Mouse (Mus musculus): ENCODE results near the gene Fkbp1a.

The Fkbp1a gene

DNA sequence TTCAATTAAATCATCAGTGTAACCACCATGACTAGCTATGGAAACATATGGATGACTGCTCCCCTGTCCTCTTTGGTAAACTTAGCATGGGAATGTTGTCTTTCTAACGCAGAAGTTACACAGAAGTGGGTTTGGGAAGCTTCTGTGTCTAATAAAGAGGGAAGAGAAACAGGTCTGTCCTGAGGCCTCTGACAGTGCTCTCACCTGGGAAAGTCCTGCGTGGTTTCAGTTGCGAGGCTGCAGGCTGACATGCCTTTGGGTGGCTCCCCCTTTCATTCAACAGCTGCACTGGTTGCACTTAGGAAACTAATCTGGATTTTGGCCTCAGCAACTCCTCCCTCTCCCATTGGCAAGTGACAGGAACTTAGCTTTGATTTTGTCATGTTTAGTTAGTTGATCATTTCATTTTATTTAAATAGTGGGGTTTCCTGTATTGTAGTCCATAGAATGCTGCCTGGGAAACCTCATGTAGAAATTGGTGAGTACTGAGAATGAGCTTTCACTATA is 7.4 kb downstream of the Fkbp1a start:
- DNase-seq = no peak

DNA sequence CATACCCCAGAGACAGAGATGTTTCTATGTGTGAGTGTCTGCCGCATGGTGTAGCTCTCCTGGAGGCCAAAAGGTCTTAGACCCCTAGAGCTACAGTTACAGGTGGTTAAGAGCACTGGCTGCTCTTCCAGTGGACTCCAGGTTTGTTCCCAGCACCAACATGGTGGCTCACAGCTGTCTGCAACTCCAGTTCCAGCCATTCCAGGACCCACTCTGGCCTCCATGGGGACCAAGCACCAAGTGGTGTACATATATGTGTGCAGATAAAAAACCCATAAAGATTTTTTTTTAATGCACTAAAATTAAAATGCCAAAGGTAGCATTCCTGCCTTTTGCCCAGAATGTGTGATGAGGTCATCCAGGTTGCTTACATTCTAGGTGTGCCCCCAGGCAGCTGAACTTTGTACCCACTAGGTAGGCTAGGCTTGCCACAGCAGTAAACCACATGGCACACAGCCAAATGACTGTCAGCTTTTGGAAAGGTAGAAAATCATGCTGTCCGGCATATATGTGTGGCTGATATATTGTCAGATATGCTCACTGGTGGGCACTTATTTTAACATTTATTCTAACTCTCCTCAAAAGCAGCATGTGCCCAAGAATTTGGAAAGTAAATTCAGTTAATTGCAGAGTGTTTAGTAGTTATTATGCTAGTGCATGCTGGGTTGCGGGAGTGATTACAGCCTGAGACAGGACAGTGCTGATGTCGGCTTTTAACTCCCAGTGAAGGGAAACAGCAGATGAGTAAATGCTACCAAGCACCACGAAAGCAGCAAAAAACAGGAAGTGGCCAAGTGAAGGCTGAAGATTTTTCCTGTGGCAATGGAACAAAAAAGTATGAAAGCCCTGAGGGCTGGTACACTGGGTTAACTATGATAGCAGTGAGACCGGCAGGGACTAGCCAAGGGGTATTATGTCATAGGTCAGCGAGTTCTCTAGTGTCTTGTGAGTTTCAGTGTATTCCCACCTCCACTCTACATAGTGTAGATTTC is 20.9 kb downstream of the Fkbp1a start:
- DNase-seq = peak; percentile 77 to 80

DNA sequence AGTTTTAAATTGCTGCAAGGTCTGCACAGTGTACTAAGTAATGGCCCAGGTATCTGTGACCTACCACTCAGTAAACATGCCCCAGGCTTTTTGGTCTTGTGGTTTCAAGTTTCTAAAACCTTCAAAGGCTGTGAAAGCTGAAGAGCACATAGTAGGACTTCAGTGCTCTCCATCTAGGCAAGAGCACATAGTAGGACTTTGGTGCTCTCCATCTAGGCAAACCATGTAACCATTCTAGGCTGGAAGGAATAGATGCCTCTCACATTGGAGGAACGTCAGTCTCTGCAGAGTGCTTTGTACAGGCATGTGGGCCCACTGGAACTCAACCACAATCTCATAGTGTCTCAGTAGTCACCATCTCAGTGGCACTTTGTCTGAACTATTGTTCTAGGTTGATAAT is 21.7 kb downstream of the Fkbp1a start:
- no peak for DNase-seq

DNA sequence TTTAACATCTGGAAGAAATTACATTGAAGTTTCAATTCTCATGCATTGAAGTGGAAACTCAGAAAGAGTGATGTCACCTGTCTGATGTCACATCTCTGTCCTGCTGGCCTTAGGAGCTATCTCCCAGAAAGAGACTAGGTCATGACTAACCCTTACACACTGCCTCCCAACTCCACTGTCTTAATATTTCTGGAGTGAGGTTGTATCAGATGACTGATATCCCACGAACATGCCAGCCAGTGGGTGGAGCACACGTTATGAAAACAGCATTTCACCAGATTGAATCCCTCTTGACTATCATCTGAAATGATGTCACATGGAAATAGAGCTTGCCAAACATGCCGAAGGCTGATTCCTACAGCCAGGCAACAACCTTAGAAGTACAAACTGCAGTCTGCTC is 22.7 kb downstream of the Fkbp1a start:
- no peak for DNase-seq

DNA sequence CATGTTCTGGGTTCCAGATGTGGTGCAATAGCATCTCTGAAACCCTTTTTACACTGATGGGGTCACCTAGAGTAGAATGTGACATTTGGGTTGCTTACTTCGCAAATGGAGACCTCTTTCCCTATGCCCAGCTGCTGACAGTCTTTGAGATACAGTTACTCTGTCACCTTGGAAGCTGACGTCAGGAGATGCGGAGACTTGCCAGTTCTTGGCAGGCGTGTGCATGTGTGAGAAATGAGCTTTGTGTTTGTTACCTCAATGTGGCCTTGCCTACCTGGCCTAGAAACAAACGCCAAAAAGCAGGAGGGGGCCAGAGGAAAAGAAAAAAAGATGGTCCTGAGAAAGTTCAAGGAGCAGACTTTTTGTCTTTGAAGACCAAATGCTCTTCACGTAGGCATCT is 24.6 kb downstream of the Fkbp1a start:
- DNase-seq = no peak

DNA sequence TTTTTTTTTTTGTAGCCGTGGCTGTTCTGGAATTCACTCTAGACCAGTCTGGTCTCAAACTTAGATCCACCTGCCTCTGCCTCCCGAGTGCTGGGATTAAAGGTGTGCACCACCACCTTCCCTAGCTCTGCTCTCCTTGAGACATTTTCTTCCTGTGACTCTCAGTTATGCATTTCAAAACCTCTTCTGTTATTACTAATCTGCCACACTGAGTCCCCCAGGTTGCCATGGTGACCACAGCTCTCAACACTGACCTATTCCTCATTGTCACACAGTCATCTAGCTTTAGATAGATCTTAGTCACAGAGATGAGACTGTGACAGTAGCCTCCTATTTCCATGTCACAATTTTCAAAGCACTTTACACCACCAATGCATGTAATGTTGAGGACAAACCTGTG is 27.2 kb downstream of the Fkbp1a start:
- DNase-seq = no peak

DNA sequence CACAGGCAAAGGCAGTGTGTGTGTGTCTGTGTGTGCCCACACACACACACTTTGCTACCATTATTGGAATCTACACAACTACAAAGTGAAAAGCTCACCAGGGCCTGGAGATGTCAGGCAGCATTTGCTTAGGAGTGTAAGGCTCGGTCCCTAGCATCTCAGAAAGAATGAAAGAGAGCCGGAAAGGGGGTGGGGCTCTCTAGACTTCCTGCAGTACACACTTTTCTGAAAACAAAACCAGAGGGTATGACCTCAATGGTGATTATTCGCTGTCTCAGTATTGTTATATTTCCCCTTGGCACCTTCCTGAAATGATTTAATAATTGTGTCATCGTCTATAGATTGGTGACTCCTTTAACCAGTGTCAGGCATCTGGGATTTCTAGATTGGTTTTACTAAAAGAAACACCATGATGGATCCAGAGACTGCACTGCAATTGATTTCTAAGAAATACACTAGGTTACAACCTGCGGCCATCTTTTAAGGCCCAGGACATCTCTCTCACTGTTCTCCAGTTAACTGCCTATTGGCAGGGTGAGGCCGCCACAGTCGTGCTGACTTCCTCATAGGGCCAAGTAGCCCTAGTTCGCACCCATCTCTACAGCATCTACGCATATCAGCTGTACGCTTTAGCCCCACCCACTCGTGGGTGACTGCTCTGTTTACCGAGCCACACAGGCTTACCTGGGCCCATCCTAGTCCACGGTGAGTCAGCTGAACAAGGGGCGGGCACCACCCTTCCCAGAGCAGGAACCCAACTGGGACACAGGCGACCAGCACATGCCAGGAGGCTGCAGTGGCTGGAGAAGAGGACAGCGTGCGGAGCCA is 29.8 kb downstream of the Fkbp1a start, which contains the start of gene Sdcbp2:
Sdcbp2 (plus strand) TSS at position 750 of the 828 bp plus-strand sequence.
- DNase-seq = peak in 1 of 2 experiments; percentile 16

DNA sequence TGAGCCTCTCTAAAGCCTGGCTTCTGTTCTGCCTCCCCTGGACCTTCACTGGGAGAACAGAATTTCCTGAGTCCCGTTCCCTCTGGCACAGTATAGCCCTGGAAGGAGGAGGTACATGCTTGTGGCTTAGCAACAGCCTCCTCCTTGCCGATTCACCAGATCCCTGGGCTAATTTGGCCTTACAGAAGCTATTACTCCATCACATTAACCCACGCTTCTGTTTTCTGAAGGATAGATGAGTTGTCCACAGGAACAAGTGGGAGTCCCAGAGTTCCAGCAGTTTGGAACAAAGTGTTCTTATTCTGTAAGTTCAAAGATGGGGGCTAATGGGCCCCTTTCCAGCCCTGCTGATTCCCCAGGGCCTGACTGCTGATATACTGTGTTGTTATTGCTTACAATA is 31.4 kb downstream of the Fkbp1a start:
- DNase-seq = no peak

DNA sequence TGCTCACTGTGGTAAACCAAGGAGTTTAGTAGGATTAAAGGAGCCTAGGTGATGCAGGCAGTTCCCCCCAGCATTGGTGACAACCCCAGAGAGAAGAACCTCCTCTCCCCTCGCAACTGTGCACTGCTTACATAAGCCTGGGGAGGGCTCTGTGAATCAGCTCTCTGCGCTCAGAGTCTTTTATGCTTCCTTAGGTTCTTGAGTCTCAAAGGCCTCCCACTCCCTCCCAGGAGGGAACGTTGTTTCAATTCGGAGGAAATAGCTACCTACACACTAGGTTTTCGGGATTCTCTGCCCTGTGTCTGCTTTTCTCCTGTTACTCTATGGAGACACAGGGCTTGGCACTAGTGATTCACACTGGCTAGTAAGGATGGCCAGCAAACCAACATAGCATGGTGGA is 32.3 kb downstream of the Fkbp1a start:
- DNase-seq = no peak

DNA sequence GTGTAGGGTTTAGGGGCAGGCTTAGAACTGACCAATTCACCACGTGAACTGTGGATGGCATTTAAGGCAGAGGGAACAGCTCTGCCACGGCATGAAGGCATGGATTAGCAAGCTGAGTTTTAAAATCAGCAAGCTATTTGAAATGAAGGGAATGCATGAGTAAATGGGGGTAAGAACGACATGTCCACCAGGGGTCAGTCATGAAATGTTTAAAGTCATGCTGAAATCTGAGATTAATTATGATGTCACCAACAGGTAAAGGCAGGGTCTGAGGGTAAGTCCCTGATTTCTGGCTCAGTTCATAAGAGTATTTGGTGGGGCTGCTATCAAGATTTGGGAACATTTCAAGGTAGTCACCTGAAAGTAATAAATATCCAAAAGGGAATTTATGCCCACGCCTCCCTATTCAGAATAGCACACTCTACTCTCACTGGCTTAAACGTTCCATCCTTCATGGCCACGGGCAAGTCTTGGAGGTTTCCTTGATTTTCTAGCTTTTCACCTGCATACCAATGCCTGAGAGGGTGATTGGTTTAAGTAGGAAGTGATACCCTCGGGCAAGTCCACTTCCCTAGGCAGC is 32.9 kb downstream of the Fkbp1a start:
- peak; percentile 45 to 55 for DNase-seq

DNA sequence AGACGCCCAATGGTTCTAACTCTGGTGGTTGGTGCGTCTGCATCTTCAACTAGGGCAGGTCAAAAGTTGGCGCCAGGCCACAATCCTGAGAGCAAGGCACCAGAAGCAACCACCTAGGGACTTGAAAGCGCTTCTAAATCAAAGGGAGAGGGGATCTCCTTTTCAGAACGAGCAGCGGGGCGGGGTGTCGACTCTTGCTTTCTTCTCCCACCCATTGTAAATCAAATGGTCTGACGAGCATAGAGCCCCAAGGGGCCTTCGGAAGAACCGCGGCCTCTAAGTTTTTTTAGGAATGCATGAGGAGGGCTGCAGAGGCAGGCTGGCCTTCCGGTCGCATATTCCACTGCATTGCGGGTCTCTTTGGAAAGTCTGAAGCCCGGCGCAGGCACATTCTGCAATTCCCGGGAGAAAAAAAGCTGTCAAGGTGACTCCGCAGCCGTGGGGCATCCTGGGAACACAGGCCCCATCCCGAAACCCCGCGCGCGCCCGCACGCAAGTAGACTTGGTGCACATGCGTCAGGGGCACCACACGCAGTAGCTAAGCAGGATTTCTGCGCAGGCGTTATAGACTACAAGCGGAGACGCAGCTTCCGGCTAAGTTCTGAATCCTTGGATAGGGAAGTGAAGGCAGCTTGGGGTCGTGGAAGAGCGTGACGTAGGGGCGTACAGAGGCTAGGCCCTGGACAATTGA is 33.6 kb downstream of the Fkbp1a start:
- DNase-seq = peak; percentile 90 to 91

DNA sequence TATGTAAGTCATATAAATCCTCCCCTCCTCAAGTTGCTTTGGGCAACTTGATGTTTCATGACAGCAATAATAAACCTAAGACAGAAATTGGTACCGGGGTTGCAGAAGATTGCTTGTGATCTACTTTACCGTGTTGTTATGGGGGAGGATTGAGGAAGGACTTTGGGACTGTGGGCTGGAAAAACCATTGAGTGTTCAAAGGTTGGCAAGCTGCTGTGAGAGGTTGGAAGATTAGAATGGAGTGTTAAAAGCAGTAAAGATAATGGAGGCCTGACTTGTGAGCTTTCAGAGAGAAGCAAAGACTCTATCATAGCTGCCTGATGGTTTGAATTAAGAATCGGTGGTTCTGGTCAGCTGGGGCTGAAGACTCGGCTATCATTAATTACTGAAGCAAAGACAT is 36.9 kb downstream of the Fkbp1a start:
- no peak for DNase-seq

DNA sequence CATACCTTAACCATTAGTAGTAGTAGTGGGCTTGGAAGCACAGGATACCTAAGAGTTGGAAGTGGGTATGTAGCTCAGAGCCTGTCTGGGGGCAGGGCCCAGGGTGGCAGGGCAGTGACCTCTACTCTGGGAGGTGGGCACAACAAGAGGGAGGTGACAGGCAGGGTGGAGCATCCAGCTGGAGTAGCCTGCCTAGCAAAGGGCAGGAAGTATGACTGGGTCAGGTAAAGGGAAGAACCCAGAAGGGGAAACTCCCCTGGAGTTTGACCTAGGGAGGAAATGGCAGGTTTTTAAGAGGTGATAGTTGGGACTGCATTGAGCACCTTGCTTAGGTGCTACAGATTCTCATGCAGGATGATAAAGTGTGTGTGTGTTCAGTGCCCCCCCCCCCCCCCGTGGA is 38.7 kb downstream of the Fkbp1a start:
- DNase-seq = no peak

DNA sequence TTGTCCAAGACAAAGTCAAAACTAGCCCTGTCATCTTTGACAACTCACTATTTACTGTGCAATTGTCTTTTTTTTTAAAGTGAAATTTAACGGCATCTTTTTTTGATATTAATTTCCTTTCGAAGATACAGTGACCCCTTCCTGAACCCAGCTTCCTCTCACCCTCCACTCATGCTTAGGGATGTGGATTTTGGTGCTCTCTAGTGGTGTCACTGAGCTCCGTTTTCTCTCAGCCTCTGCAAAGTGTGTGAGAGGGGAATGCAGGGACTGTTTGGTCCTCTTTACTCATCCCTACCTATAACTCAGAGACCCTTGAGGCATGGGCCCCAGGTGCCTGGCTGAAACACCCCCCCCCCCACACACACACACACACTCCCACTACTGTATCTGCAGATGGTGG is 43.7 kb downstream of the Fkbp1a start:
- DNase-seq = no peak

DNA sequence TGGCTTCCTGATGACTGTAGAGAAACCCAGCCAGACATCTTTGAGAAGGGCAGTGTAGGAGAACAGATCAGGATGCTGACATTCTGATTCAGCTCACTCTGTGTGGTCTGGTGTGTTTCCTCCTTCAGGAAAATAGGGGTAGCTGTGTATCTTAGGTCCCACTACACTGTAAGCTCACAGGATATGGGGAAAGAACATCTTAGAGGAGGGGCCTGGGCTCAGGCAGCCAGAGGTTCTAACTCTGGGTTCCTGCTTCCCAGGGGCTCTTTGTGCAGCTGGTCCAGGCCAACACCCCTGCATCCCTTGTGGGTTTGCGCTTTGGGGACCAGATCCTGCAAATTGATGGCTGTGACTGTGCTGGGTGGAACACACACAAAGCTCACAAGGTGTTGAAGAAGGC is 44.5 kb downstream of the Fkbp1a start:
- DNase-seq = no peak

DNA sequence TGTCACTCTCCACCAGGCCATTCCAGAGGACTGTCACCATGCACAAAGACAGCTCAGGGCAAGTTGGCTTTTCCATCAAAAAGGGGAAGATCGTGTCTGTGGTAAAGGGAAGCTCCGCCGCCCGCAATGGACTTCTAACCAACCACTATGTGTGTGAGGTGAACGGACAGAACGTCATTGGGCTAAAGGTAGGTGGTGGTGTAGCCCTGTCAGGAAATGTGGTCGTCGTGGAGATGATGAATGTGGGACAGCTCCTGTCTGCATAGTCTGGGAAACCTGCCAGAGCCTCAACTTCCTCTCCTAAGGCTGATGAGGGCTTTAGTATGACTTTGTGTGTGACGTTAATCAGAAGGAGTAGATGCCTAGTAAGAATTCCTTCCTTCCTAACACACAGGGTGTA is 45.0 kb downstream of the Fkbp1a start:
- DNase-seq = peak; percentile 41 to 47

DNA sequence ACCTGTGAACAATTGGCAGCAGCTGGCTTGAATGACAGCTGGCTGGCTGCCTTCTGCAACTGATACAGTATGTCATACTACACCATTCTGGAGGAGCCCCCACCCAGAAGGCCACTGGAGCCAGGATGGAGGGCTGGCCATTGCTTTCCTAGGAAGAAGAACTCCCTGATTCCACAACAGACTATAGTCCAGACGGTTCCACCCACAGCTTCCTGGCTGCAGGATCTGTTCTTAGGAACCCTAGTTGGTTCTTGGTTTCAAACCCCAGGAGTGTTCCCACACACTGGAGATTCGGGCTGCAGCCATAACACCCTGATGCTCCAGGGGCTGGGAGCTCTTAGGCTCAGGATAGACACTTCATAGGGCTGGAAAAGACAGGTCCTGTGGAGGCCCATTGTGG is 55.8 kb downstream of the Fkbp1a start:
- DNase-seq = no peak

DNA sequence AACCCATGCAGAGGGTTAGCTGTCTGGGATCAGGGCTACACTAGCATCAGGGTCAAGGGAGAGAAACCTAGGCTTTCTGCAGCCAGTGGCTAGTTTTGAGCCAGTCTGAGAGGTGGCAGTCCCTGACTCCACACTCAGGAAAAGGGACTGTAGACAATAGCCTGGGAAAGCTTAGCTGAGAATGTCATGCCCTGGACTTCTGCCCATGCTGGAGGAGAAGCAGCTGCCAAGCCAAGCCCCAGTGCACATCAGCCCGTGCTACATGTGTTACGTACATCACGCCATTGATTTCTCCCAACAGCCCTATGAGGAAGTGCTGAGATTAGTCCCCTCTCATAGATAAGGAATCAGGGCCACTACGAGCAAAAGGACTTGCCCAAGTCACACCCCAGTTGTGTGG is 59.8 kb downstream of the Fkbp1a start:
- no peak for DNase-seq

DNA sequence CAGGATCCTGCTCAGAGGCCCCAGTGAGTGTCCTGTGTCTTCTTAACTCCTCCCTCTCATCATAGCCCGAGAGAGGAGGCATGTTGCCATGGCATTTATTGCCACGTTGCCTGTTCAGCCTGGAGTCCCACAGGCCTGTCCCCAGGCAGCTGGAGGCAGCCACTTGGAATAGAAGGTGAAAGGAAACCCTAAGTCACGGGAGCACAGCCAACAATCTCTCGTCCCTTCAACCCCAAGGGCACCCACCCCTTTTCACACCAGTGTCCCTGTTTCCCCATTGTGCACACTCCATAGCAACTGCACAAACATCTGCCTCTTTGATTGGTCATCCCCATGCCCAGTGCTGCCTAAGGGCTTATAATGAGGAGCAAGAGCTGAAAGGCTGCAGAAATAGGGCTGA is 61.3 kb downstream of the Fkbp1a start:
- no peak for DNase-seq

DNA sequence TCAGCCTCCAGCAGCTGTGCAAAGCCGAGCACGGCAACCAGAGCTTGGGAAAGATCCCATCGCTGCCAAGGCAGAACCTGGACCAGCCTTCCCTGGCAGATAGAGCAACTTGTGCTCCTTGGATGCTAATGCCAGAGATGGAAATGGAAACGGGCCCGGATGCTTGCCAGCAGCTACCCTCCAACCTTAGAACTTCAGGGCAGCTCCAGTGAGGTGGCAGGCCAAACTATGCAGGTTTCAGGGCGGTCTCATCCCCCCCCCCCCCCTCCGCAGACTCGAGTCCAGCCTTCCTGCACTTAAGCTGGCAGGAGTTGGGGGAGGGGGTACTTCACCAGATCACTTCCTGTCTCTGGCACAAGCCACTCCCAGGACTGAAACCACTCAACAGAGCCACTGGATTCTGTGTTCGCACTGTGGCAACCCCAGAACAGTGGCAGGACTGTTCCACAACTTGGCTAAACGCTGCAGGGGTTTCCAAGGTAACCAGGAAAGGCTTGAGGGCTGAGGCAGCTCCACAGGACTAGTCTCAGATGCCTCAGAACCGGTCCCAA is 63.2 kb downstream of the Fkbp1a start:
- no peak for DNase-seq

DNA sequence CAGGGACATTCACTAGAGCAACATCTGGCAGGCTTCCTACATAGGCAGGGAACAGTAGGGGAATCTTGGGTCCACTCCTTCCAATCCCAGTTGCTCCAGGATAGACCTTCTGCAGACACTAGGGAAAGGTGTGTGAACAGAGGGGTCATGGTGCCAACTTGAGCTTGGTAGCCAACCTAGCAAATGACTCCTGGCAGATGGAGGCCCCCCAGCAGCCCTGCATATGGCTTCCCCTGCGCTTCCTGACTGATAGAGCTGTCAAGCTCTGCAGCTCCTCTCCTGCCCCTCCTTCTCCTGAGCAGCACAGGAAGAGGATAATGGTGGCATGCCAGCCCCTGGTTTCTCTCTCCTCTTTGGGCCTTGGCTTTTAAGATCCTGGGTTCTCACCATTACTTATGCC is 66.2 kb downstream of the Fkbp1a start:
- DNase-seq = no peak

DNA sequence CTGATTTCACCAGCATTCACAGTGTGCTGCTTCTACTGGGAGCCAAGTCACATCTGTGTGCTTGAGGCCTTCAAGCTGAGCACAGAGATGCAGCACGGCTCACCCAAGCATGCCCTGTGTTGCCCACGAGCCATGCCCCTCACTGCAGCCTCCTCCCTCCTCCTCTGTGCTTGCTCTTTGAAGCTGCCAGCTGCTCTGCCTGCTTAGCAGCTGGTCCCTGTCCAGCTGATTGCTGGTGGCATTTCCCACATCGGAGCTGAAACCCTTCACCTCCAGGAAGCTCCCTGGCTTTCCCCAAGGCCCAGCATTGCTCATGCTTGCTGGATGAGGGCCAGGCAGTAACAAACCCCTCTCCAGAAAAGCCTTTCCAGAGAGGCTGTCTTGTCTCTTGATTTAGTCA is 67.7 kb downstream of the Fkbp1a start:
- no peak for DNase-seq

Measured in kidney, postnatal 36 days (tissue).